Mouse (Mus musculus): Measurements from ENCODE around the gene Efcab9. TPM values are rescaled to one million over a fixed set of nuclear protein-coding genes. Genes with fewer than 3 reads are reported as not detected.

Gene Efcab9
- polyA plus RNA-seq (2012; ENCODE audit: low replicate concordance): 0.38 TPM in 1 of 2 replicates, not detected in the other

DNA sequence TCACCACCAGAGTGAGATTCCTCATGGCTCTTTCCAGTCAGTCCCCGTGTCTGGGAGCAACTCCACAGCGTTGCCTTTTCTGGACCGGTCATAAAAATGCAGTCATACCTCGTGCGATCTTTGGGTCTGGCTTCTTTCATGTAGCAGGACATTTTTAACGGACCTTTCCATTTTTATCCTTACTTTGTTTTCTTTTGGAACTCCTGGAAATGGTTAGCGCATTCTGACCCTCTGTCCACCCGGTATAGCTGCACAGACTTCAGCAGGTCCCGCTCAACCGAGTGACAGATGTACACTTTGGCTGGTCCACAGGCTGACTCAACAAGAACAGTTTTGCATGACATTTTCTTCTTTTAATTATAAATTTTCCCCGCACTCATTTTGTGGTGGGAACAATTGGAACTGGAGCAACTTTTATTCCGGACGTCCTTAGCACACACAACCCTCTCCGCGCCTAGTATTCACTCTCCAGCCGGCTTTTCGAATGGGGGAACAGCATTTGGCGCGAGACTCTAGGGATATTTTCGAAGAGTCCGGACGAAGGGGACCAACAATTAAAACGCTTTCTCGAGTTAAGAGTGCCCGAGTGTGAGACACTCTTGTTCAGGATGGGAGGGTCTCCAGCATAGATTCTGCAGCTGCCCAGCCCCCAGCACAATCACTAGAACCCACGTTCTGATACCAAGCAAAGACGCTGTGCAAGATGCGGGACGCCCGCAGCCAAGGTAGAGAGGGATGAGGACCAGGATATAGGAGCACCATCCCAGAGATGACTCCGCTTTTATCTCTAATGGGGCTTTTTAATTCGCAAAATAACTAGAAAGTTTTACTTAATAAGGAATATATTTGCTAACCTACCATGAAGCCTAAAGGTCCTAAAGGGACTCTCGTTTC, at the start of gene Efcab9:
Efcab9 (minus strand) TSS at position 211 of the 894 bp plus-strand sequence.

DNA sequence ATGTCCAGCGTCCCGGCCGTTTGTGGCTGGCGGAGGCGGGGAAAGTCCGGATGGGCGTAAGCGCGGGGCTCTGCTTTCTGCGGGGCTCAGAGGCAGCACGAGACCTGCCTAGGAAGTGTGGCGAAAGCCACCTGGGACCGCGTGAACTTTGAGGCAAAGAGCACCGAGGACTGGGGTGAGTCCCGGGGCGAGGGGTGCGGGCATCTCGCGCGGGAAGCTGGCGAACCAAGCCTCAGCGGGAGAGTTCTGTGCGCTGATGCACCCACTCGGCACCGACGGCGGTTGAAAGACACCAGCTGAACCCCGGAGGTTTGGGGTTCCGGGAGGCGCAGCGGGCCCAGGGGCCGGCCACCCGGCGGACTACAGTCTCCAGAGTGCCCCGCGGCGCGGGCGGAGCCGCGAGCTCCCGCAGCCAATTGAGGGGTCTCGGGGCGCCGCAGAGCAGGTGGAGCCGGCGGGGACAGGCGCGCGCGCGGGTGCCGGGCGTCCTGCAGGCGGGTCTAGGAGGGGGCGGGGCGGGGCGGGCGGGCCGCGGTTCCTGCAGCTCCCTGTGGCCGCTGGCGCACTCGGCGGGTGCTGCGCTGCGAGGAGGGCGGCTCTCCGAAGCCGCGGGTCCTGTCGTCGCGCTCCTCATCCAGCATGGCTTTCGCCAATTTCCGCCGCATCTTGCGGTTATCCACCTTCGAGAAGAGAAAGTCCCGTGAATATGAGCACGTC, 1.0 kb upstream of the Efcab9 start, which contains the start of gene Stk10:
Stk10 (plus strand) TSS at position 541 of the 717 bp plus-strand sequence.

Other genes starting within 250 kb of the Efcab9 start
- 75,416 and 82,734 TPM in 2 replicates for gene Hba-a1, start 248.6 kb downstream of the Efcab9 start, polyA plus RNA-seq (2012; ENCODE audit: low replicate concordance)
- 4.1 TPM in 1 of 2 replicates, not detected in the other for gene Hbq1b, start 245.1 kb downstream of the Efcab9 start, polyA plus RNA-seq (2012; ENCODE audit: low replicate concordance)
- gene Hba-a2, start 235.6 kb downstream of the Efcab9 start, polyA plus RNA-seq (2012; ENCODE audit: low replicate concordance): 46,420 and 53,866 TPM in 2 replicates
- gene Hbq1a, start 232.0 kb downstream of the Efcab9 start, polyA plus RNA-seq (2012; ENCODE audit: low replicate concordance): 0.55 TPM in 1 of 2 replicates, not detected in the other
- 0.85 and 0.94 TPM in 2 replicates for gene Sh3pxd2b, start 184.3 kb downstream of the Efcab9 start, polyA plus RNA-seq (2012; ENCODE audit: low replicate concordance)
- 4.9 and 6.0 TPM in 2 replicates for gene Ubtd2, start 76.7 kb downstream of the Efcab9 start, polyA plus RNA-seq (2012; ENCODE audit: low replicate concordance)
- 188 and 189 TPM in 2 replicates for gene Stk10, start 1.2 kb upstream of the Efcab9 start, polyA plus RNA-seq (2012; ENCODE audit: low replicate concordance)
- gene Fbxw11, start 110.6 kb upstream of the Efcab9 start, polyA plus RNA-seq (2012; ENCODE audit: low replicate concordance): 14.8 and 16.4 TPM in 2 replicates